Mouse (Mus musculus): ENCODE measurements around the gene Tmem87a.

Tmem87a gene
- long read RNA-seq, experiment 1, partial matches to known transcripts, result 0 of 4 reads
- long read RNA-seq, experiment 1, other reads (novel, unspliced or antisense), result 3 of 4 reads
- long read RNA-seq, experiment 2, partial matches to known transcripts, result 0 of 4 reads
- long read RNA-seq, experiment 2, other reads (novel, unspliced or antisense), result 3 of 4 reads

DNA sequence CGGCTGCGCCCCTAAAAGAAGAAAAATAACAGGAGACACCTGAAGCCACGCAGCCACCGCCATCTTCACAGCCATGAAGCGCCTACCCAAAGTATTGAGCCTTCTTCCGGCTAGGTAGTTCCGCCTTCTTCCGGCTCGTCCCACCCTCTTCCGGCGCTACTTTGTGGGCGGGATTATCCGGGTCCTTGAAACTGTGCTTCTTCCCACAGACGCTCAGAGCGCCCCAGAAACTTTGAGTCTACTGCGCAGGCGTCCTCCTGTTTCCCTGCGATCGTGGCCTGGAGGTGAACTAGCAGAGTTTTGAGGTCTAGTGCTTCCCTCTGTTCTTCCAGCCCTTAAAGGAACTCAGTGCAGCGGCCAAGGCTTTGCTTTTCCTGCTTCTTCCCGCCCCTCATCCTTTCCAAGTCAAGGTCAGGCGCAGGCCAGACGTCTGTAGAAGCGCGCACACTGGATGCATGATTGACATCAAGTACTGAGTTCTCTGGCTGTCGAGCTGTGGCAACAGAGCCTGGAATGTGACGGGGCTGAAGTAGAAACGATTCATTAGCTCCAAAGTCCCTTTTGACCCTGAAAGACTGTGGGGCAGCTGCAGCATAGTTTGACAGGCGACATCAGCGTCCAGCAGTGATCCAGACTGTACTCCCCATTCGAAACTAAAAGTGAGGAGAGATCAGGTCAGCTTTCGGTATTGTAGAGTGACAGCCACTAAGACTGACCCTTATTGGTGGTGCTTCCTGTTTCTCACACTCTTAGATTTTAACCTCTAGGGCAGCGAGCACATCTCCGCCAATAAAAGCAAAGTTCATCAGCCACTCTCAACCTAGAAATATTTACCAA, at the start of gene Tmem87a:
Tmem87a (minus strand) TSS at position 128 of the 837 bp plus-strand sequence.
- intact Hi-C loops (cut with DNase I), result no loop called here

DNA sequence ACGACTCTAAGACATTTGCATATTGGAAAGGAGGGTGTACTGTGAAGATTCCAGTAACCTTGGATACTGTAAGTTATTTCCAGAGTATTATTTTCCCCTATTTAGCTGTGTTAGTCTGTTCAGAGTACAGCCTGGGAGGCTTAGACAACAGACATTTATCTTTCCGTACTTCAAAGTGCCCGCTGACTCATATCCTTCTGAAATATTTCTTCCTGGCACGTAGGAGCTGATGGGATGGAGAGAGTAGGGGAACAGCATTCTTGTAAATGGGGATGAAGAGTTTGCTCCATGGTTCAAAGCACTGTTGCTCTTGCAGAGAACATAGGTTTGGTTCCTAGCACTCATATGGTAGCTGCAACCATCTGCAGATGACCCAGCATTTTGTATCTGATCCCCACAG, 48.7 kb upstream of the Tmem87a start:
- intact Hi-C loops (cut with DNase I), result no loop called here

DNA sequence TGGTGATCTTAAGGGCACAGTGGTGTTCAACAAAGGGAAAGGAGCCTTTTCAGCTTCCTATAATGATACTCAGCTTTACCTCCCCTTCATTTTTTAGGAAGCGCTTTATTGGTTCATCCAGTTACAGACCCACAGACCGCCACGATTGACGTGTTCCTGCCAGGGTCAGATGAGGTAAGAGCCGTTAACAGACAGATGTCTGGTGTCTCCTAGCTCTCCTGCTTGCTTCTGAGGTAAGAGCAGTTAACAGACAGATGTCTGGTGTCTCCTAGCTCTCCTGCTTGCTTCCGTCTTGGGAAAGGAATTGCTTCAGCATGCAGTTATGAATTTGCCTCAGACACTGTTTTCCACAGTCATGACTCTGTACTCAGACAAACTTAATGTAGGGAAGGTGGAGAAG, 46.8 kb upstream of the Tmem87a start:
- intact Hi-C loops (cut with DNase I), result no loop called here

DNA sequence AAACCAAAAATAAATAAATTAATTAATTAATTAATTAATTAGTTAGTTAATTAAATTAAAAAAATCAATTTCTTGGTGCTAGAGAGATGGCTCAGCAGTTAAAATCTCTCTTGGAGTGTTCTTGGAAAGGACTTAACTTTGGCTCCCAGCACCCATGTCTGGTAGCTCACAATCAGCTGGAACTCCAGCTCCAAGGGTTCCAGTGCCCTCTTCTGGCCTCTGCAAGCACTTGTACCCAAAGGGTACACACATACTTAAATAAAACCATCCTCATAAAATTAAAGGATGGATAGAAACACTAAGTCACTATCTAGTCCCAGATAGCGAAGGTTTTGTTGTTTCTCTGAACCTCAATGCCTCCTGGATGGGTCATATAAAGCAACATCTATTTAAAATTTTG, 43.4 kb upstream of the Tmem87a start:
- intact Hi-C loops (cut with DNase I), result no loop called here

DNA sequence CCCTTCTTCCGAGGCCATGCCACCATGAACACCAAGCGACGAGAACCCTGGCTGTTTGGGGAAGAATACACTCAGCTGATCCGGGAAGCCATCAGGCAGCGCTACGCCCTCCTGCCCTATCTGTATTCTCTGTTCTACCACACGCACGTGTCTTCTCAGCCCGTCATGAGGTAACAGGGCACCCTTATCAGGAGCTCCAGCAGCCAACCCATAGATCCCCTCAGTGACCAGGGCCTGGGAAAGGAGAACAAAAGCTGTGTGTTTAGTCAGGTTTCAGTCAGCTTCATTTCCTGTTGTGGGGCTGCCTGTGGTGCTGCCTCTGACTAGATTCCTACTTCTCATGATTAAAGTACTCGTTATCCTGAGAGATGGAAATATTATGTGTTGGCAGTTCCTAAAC, 42.5 kb upstream of the Tmem87a start:
- intact Hi-C loops (cut with DNase I), result no loop called here

DNA sequence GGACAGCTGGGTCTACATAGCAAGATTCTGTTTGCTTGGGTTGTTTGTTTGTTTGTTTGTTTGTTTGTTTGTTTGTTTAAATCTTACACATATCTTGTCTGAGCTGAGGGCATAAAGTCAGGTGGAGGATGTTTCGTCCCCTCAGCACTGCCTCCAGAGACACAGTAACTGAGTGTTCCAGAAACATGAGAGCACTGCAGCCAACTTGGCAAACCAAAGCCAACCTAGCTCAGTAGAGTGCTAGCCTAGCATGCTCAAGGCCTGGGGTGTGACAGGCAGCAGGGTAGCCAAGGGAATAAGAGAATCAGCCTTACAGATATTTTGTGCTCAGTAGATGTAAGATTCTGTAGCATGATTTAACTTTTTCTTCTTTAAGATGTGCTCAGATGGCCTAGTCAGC, 40.6 kb upstream of the Tmem87a start:
- intact Hi-C loops (cut with DNase I), result no loop called here

DNA sequence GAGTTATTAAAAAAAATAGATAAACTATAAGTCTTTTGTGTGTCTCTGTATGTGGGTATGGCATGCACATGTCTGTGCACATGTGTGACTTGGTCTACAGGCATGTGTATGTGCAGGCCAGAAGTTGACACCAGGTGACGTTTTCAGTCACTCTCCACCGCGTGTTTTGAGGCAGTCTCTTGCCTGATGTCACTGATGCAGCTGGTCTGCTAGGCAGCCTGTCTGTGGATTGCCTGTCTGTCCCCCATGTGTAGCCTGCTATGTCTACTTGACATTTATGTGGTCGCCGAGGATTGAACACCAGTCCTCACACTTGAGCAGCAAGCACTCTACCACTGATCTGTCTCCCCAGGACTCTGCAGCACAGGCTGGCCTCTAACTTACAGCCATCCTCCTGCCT, 20.5 kb upstream of the Tmem87a start:
- intact Hi-C loops (cut with DNase I), result no loop called here

DNA sequence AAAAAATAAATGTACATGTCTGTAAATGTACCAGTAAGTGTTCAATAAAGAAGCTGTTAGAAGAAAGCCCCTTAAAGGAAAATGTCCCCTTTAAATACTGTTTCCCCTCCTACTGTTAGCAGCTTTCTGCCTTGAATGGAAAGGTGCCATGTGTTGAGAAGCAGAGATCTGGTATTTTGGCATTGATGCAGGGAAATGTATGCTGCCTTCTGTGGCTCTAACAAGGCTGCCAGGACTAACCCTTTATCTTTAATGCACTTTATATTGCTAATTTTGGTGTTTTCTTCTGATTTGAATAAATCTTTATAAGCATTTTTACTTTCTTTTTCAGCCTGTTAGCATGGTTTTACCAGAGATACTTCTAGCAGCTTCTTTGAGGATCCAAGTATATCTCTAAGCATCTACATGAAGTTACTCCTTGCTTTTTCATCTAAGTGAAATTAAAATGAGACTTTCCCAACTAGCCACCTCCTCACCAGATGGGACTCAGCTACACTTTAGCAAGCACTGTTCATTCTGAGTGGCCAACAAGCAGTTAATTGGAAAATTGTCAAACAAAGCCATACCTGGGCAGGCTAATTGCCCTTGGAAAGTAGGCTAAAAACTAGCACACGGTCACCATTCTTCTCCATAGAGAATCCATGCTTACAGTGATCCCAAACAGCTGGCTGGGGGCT, 11.0 kb upstream of the Tmem87a start:
- intact Hi-C loops (cut with DNase I), result no loop called here

DNA sequence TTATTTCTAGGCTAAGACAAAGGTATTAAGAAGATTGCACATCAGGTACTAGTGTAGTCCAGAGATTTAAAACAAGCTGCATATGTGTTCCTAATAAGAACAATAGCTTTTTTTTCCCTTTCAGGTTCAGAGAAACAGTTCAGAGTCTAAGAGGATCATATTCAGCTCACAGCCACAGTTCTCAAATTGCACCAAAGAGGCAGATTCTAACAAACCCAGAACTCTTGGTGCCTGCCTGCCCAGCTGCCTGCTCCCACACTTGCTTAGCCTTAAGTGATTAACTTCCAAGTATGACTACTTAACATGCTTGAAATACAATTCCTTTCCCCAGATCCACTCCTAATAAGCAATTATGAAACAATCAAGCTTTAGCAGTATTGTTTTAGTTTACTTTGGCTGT, 10.2 kb upstream of the Tmem87a start:
- intact Hi-C loops (cut with DNase I), result no loop called here

DNA sequence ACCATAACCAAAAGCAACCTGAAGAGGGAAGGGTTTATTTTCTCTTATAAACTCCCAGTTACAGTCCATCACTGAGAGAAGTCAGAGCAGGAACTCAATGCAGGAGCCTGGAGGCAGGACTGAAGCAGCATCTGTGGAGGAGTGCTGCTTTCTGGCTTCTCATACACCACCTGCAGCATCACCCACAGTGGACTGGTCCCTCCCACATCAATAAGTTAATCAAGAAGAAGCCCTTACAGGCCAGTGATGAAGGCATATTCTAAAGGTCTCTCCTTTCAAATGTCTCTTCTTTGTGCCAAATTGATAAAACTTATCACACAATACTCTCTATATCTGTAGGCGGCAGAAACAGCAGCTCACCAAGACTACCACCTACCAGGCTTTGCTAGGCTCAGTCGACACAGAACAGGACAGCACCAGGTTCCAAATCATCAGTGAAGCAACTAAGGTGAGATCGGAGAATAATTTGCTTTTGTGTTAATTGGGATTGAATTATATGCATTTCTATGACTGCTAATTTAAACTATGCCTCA, 7.2 kb upstream of the Tmem87a start:
- intact Hi-C loops (cut with DNase I), result no loop called here

DNA sequence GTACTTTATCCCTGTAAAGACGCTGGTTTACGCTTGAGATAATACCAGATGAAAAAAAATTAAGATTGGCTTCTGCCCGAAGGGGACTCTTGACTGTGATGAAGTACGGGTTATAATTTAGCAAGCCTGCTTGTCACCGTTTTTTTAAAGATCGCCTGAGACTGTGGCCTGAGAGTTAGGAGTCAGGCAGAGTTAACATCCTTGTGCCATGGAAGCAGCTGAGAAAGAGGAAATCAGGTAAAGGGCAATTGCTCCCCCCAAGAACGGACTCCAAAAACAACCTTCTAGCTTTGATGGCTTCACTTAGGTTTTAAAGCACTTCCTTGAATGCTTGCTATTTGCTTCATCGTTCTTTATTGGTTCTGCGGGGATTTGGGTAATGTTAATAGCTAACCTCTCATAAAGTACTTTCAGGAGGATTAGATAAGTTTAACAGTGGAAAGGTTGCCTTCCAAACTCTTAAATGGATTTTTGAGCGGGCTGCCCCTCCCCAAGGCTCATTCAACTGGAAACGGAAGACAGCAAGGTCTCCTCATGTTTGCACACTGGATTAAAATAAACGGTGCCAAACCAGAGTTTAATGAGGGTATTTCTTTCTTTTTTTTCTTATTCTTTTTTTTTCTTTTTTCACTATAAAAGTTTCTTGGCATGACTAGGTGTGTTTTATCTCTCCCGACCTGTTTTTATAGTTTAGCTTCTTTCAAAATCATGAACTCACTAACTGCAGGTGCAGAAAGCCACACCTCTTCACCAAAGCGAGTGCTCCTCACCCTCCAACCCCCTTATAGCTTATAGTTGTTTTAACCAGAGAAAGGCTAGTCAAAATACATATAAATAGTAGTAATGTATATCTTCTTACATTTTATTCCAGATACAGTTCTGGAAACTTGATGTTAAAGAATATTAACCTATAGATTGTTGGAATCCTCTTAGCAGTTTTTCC, 1.2 kb upstream of the Tmem87a start:
- intact Hi-C loops (cut with DNase I), result no loop called here

DNA sequence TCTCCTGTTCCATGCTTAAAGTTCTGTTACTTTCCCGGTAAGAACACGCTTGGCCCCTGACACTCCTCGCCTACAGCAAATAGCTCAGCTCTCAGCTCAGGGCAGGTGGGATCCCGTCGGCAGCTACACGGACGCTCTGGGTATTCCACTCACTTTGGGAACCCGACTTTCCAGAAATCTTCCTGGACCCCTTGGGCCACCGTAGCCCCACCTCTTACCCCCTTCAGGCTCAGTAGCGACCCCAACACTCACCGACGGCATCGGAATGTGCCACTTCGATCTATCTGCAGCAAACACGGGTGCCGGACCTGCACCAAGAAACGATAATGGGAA, 294 bp downstream of the Tmem87a start, which contains the start of gene Ganc:
Ganc (plus strand) TSS at position 244 of the 333 bp plus-strand sequence.
- intact Hi-C loops (cut with DNase I), result no loop called here

DNA sequence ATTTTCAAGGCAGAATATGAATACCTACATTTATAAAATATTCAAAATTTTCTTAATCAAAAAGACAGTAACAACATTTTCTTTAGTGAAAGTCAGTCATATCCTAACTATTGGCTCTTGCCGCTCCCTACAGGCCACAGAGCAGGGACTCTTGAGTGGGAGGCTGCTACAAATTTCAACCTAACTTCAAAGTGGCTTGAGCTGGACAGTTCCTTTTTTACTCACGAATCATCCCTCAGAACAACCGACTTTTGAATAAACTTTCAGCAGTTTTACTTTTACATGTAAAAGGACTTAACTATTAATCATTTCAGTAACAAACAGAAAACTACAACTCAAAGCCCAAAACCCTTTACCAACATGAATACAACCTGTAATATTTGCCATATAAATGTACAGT, 1.1 kb downstream of the Tmem87a start:
- intact Hi-C loops (cut with DNase I), result no loop called here

DNA sequence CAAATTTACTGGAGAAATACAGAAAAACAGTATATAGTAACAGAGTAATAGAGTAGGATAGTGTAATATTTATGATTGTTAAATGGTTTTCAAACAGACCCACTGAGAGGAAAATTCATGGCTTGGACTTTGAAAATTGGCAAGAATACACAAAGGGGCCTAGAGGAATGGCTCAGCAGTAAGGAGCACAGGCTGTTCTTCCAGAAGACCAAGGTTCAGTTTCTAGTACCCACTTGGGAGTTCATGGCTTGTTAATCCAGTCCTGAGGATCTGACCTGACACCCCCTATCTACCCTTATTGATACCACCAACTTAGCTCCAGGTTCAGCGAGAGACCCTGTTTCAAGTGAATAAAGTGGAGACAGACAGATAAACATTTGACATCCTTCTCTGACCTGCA, 6.0 kb downstream of the Tmem87a start:
- intact Hi-C loops (cut with DNase I), result no loop called here

DNA sequence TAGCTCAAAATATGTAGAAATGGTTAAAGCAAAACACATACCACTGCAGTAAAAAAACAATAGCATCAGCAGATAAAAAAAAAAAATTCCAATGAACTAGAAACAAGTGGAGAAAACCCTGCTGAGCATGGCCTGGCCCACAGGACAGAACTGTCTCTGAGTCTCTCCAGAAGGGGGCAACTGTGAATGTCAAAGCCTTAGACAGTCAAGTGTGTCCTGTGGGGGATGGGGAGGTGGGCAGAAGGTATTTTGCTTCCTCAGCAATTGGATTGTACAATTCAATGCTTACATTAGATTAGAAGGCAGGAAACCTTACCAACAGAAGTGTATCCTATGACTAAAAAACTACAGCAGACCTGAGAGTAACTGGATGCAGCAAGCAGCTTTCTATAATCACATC, 11.5 kb downstream of the Tmem87a start:
- intact Hi-C loops (cut with DNase I), result no loop called here

DNA sequence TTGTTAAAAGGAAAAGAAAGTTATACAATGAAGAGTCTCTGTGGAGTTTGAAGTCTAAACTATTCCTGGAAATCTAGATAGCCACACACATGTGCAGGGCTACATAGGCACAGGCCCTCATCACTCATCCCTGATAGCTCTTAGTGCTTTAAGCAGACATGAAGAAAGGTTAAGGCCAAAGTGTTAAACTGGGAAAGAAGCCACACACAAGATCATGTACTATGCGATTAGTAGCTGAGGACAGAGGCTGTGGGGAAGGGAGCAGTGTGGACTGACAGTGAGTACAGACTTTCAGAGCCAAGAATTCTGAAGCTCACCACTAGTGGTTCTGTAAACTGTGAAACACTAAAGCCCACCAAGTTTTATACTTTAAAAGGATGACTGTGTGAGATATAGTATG, 13.0 kb downstream of the Tmem87a start:
- intact Hi-C loops (cut with DNase I), result no loop called here

DNA sequence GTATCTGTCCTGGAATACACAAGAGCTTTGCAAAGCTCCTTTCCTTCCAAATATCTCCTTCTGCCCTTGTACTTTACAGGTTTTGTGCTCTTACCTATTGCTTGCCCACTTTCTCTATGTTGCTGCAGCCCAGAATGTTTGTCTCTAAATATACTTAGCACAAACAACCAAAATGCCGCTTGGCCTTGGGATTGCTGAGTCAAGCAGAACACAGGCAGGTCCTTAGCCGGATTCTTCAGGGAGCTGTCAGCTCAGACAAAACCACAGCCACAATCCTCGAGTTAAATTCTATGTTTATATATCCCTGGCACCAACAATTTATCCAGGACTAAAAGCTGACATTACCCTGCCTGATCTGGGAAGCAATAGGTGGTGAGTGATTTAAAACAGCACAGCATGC, 14.5 kb downstream of the Tmem87a start:
- intact Hi-C loops (cut with DNase I), result no loop called here

DNA sequence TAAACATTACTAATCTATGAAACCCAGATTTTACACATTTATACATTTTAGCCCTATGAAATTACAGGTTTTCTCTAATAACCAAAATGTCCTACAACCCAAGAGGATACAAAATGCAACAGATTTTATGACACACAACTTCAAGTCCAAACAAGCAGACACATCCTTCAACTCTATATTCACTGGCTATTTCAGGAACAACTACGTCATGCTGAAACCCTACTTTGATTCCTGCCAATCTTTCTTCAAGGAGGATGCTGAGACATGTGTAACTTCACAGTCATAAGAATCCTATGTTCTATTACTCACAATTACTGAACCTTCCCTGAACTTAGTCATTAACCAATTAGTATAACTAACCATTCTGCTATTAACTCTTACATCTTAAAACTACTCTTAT, 16.6 kb downstream of the Tmem87a start:
- intact Hi-C loops (cut with DNase I), result no loop called here

DNA sequence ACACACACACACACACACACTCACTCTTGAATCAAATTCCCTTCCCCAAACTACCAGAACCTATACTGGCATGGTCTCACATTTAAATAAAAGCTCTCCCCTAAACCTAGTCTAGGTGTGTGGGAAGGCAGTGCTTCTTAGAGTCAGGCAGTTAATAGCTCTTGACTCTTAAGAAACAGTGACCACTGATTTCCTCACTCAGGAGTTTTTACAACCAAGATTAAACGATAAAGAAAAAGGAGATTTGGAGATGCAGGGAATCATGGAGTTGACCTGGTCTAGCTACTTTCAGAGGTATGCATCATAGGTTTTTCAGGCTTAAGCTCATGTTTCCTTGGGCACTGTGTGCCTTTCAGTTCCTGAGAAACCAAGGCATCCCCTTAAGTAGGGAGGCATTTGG, 17.6 kb downstream of the Tmem87a start:
- intact Hi-C loops (cut with DNase I), result no loop called here

DNA sequence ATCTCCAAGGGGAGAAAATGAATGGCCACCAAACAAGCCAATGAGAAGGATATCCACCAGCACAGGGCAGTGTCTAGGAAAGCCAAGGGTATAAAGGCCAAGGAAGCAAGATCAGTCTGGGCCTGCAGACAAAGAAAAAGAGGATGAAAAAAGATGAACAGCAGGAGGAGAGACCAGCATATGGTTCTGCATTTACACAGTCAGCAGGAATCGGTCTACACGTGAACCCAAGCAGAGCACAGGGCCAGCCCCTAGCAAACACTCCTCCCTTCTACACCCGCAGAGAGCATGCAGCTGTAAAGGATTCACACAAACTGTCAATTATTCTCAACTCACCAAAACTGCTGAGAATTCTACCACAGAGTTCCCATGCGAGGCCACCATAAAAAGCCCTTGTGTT, 30.1 kb downstream of the Tmem87a start:
- intact Hi-C loops (cut with DNase I), result no loop called here
